Mouse (Mus musculus) embryonic fibroblast, embryonic 13.5 days (primary cell): ENCODE measurements around the gene Gm2001. TPM values are rescaled to one million over a fixed set of nuclear protein-coding genes. Genes with fewer than 3 reads are reported as not detected.
"Not testable (repeated sequence)": the region's sequence is repeated elsewhere in the genome, so short reads cannot be mapped to it uniquely, and the experiment has no call there.

Experiments
- H3K27ac ChIP-seq: 2 replicates; pipeline ENCODE4 v1.5.1; 2012; ENCODE audit warnings: low read length, control low read depth, inconsistent platforms; ENCODE audit not compliant: insufficient read depth
- H3K4me1 ChIP-seq: 2 replicates; pipeline ENCODE4 v1.6.1; 2011; ENCODE audit warnings: low read length; ENCODE audit not compliant: control insufficient read depth, insufficient read depth
- H3K4me3 ChIP-seq: 2 replicates; pipeline ENCODE4 v1.5.1; 2011; ENCODE audit warnings: mild to moderate bottlenecking, control low read depth, low read length; ENCODE audit not compliant: insufficient read depth
- polyA plus RNA-seq: library from polyadenylated mRNA; stranded (reverse); fragments of >200 nt; gene quantifications from 2 replicates; pipeline ENCODE4 v1.2.4, GENCODE M21; 2011; ENCODE audit warnings: low read depth; ENCODE audit not compliant: missing spikeins, insufficient read length

Gene Gm2001
- not detected in 2 replicates for polyA plus RNA-seq

DNA sequence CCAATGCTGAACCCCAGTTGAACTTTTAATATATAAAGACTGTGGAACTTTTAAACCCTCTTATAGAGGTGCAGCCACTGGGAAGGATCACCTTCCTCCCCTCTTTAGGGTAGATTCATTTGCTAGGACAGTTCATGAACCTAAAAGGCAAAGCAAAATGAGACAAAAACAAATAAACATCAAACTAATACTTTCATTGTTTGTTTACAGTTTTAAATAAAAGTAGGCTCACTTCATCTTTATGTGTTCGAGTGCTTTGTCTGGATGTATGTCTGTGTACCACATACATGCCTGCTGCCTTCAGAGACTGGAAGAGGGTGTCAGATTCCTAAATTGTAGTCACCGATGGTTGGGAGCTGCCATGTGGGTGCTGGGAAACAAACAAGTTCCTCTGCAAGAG lies at the start of gene Gm2001:
Gm2001 (minus strand) TSS at position 101 of the 400 bp plus-strand sequence.
- not testable (repeated sequence) for H3K27ac ChIP-seq, H3K4me1 ChIP-seq, H3K4me3 ChIP-seq

DNA sequence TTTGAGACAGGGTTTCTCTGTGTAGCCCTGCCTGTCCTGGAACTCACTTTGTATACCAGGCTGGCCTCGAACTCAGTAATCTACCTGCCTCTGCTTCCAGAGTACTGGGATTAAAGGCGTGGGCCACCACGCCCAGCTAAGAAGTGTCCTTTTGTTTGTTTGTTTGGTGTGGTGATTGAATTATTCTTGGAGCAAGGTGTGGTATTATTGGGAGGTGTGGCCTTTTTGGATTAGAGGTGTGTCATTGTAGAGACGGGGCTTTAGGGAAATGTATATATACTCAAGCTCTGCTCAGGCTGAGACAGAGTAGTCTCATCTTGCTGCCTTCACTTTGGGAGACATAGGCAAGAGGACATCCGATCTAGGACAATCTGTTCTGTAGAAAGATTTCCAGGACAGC lies 31.6 kb upstream of the Gm2001 start, which contains the start of gene Gm2016:
Gm2016 (plus strand) TSS at position 301 of the 400 bp plus-strand sequence.
- H3K4me1 ChIP-seq, H3K27ac ChIP-seq, H3K4me3 ChIP-seq: not testable (repeated sequence)

DNA sequence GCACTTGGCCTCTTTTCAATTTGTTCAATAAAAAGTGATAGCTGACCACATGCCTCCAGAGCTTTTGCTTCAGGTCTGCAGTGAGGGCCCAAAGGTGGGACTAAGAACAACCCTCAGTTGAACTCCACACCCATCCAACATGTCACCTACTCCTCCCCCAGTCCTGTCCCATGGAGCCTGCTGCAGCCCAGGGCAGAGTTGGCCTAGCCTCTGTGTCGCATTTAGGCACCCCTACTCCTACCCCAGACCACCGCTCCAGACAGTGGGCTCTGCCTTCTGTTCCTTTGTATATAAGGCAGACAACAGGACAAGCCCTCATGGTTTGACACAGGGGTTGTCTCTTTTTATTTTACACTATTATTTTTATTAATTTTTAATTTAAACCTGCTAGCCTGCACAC lies 21.9 kb upstream of the Gm2001 start:
- not testable (repeated sequence) for H3K4me1 ChIP-seq, H3K27ac ChIP-seq, H3K4me3 ChIP-seq

DNA sequence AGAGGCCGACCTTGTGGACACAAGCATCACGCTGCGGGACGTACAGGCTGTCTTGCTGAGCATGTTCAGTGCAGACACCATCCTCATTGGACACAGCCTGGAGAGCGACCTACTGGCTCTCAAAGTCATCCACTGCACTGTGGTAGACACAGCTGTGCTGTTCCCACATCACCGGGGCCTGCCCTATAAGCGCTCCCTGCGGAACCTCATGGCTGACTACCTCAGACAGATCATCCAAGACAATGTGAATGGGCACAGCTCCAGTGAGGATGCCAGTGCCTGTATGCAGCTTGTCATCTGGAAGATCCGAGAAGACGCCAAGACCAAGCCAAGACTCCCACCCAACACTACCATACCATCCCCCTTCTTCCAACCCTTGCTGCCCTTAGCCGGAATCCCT lies 21.5 kb upstream of the Gm2001 start:
- not testable (repeated sequence) for H3K27ac ChIP-seq, H3K4me3 ChIP-seq, H3K4me1 ChIP-seq

DNA sequence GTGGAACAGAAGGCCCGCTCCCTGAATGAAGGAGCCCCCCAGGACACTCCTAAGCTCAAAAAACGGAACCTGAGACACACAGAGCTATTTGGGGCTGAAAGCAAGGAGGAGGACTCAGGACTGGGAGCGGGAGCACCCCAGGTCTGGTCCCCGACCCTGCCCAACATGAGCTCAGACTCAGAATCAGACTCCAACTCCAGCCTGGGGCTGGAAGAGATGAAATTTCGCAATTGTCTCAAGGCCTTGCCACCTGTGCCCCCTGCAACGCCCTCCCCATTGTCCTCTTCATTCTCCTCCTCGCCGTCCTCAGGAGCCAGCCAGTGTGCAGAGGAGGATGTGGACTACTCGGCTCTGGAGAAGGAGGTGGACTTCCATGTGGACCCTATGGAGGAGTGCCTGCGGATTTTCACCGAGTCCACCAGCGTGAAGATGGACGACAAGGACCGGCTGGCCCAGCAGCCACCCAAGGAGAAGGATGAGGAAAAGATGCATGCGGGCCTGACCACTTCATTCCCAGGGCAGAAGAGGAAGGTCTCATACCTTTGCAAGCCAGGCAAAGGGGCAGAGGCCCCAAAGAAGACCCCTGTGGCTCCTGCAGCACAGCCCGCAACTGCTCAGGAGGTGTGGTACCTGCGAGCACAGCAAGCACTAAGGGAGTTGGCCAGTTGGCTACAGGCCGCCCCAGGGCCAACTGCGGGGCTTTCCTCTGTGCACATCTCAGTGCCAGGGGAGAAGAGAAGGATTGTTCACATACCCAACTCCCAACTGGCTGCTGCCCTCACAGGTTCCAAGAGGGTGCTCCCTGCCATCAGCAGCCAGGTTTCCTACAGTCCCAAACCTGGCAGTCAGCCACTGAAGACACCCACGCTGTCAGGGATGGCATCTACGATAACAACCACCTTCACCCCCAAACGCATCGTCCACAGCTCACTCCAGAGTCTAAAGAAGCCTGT lies 19.9 kb upstream of the Gm2001 start:
- H3K27ac ChIP-seq, H3K4me1 ChIP-seq, H3K4me3 ChIP-seq: not testable (repeated sequence)

DNA sequence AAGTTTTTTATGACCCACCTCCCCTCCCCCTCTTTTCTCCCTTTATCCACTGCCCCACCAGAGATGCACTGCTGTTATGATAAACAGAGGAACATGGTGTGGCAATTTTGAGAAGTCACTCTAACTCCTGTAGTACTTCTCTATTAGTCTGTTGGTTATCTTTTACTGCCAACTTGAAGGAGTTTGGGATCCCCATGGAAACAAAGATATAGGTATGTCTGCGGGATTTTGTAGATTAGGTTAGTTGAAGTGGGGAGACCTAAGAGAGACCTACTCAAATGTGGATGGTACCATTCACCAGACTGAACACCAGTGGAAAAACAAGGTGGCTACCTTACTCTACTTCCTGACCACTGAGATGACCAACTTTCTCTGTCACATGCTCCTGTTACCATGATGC lies 13.9 kb upstream of the Gm2001 start:
- H3K4me1 ChIP-seq, H3K4me3 ChIP-seq, H3K27ac ChIP-seq: not testable (repeated sequence)

DNA sequence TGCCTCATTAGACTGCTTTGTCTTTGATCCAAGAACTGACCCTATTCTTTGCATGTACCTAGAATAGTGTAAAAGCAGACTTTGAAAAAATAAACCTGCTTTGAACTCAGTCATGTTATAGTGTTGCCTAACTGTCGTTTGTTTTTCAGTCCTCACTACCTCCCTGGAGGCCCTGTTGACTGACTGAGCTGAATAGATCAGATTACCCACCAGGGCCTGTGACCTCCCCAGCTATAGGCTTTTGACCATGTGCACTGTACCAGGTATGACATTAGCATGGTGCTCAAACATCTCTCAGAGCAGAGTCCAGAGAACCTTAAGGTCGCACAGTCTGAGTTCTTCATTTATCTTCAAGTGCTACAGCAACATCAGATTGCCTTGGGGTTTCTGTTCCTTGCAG lies 8.5 kb upstream of the Gm2001 start:
- H3K4me1 ChIP-seq, H3K4me3 ChIP-seq, H3K27ac ChIP-seq: not testable (repeated sequence)

DNA sequence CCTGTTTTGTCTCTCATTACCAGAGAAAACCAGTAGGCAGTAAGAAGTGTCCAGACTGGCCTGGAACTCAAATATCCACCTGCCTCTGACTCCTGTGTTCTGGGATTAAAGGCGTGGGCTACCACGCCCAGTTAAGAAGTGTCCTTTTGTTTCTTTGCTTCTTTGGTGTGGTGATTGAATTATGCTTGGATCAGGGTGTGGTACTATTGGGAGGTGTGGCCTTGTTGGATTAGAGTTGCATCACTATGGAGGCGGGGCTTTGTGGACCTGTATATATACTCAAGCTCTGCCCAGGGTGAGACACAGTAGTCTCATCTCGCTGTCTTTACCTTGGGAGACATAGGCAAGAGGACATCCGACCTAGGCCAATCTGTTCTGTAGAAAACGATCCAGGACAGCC lies 25.9 kb downstream of the Gm2001 start, which contains the start of gene BB287469:
BB287469 (plus strand) TSS at position 301 of the 400 bp plus-strand sequence.
- H3K4me3 ChIP-seq, H3K27ac ChIP-seq, H3K4me1 ChIP-seq: not testable (repeated sequence)

DNA sequence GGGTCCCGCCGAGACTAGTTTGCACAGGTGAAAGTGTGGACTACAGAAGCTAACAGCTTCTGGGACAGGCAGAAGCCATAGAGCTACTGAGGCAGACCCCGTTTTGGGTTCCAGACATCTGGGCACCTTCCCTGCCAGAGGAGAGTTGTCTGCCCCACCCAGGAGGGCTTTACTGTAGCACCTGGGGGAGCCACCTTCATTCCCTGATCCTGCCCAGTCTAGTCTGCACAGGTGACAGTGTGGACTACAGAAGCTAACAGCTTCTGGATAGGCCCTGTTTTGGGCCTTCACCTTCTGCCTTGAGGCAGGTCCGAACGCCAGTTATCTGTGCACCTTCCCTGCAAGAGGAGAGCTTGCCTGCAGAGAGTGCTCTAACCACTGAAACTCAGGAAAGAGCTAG lies 44.2 kb downstream of the Gm2001 start:
- H3K27ac ChIP-seq, H3K4me1 ChIP-seq, H3K4me3 ChIP-seq: not testable (repeated sequence)

DNA sequence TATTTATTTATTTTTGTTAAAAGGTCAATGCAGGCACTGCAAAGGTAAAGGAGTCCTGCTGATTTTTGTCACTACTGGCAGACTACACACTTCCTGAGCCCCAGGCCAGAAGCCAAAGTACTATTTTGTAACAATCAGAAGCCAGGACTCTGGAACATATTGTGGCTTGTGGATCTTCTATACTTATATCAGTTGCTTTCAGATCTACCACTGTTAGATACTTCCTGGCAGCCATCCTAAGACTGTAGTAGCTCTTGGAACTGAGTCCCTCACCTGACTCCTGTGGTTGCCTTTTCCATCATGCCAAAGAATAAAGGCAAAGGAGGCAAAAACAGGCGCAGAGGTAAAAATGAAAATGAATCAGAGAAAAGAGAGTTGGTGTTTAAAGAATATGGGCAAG lies 46.9 kb downstream of the Gm2001 start, which contains the start of gene Gm21936:
Gm21936 (plus strand) TSS at position 301 of the 400 bp plus-strand sequence.
- not testable (repeated sequence) for H3K27ac ChIP-seq, H3K4me3 ChIP-seq, H3K4me1 ChIP-seq

Other genes with a start within 250 kb of the Gm2001 start
- not detected in 2 replicates for gene Oog1, start 239.7 kb downstream of the Gm2001 start, polyA plus RNA-seq
- not detected in 2 replicates for gene Gm4027, start 223.5 kb downstream of the Gm2001 start, polyA plus RNA-seq
- not detected in 2 replicates for gene Gm16381, start 197.7 kb downstream of the Gm2001 start, polyA plus RNA-seq
- gene Gm21319, start 66.6 kb downstream of the Gm2001 start, polyA plus RNA-seq: not detected in 2 replicates
- gene Gm21936, start 46.8 kb downstream of the Gm2001 start, polyA plus RNA-seq: not detected in 2 replicates
- gene BB287469, start 25.8 kb downstream of the Gm2001 start, polyA plus RNA-seq: not detected in 2 replicates
- gene Gm2016, start 31.7 kb upstream of the Gm2001 start, polyA plus RNA-seq: not detected in 2 replicates
- not detected in 2 replicates for gene Gm2022, start 53.0 kb upstream of the Gm2001 start, polyA plus RNA-seq
- not detected in 2 replicates for gene Gm2035, start 77.5 kb upstream of the Gm2001 start, polyA plus RNA-seq
- not detected in 2 replicates for gene Gm2042, start 111.7 kb upstream of the Gm2001 start, polyA plus RNA-seq
- not detected in 2 replicates for gene Gm2075, start 169.5 kb upstream of the Gm2001 start, polyA plus RNA-seq
- not detected in 2 replicates for gene Gm6803, start 176.4 kb upstream of the Gm2001 start, polyA plus RNA-seq
- not detected in 2 replicates for gene Gm2056, start 184.7 kb upstream of the Gm2001 start, polyA plus RNA-seq
- not detected in 2 replicates for gene Gm16368, start 241.4 kb upstream of the Gm2001 start, polyA plus RNA-seq